Mouse (Mus musculus): ENCODE measurements at regions not wholly inside any gene's neighbourhood (a gene's known extent, or its start where the extent isn't known, plus 50 kb on each side); places are given as distances from the start of the nearest gene placed in this dataset.

GRCm38 (mm10) chr14:72293677-72294387 lies 197.8 kb downstream of the Gm9195 start:
- H3K9me3 ChIP-seq (replicated peaks; ENCODE audit: low read length) = no peaks in the 10 kb centered on the region
- H3K27ac ChIP-seq (ENCODE audit: insufficient read depth, low read depth) = no peak overlapping the region
- H3K36me3 ChIP-seq (replicated peaks in 1 of 2; ENCODE audit: control insufficient read depth in 1 of 2, insufficient read depth in 1 of 2, low read length in 1 of 2) = no peaks in the 10 kb centered on the region
- no peaks in the 10 kb centered on the region for H3K4me1 ChIP-seq (ENCODE audit: control insufficient read depth in 1 of 2, insufficient read depth in 2 of 2)
- in situ Hi-C loops (cut with MboI; ENCODE audit: low pct_ligation_motif_present, low pct_unique_long_range_greater_than_20kb, low sequenced_read_pairs) = loop anchor here (25.0 kb wide), 1 partner anchor 1507 kb away; no protein-coding TSS in a partner anchor
- peaks cover 66% of the 10 kb centered on the region for H3K27me3 ChIP-seq (replicated peaks)
- H3K4me2 ChIP-seq (ENCODE audit: insufficient read depth, low read depth, poor library complexity, severe bottlenecking) = no peak overlapping the region
- dilution Hi-C loops (cut with MboI; ENCODE audit: extremely low pct_ligation_motif_present, extremely low pct_unique_long_range_greater_than_20kb, low sequenced_read_pairs) = no loop called here
- H3K4me3 ChIP-seq (replicated peaks in 1 of 3; ENCODE audit: low read depth in 2 of 3, low read length in 2 of 3, poor library complexity in 1 of 3) = no peak overlapping the region
- DNase-seq (ENCODE audit: extremely low read depth) = peak; percentile 17
- no peaks in the 10 kb centered on the region for H3K79me2 ChIP-seq (replicated peaks; ENCODE audit: control insufficient read depth, extremely low read depth, insufficient read depth, poor library complexity, severe bottlenecking)
- H3K9ac ChIP-seq (ENCODE audit: insufficient read depth, low read depth) = no peak overlapping the region
- TF ChIP-seq MAX (IDR thresholded peaks at IDR 0.05; ENCODE audit: low read length) (no peak), CTCF (conservative IDR thresholded peaks at IDR 0.05 in 1 of 2, IDR thresholded peaks at IDR 0.05 in 1 of 2; ENCODE audit: low read depth in 2 of 2, low read length in 2 of 2) (peak; percentile 16 to 59; a peak in 2 of 4 replicates), MAZ (IDR thresholded peaks at IDR 0.05; ENCODE audit: low read depth, low read length) (0 out of 2 replicates have a peak, but pooled peaks have one; percentile 43), RAD21 (IDR thresholded peaks at IDR 0.05; ENCODE audit: low read depth, low read length) (peak; percentile 61), SMC3 (IDR thresholded peaks at IDR 0.05; ENCODE audit: low read depth, low read length) (peak; percentile 45)

GRCm38 (mm10) chr14:72292656-72293299 lies 198.9 kb downstream of the Gm9195 start:
- in situ Hi-C loops (cut with MboI; ENCODE audit: low pct_ligation_motif_present, low pct_unique_long_range_greater_than_20kb, low sequenced_read_pairs) = loop anchor here (25.0 kb wide), 1 partner anchor 1505 kb away; no protein-coding TSS in a partner anchor
- no peaks in the 10 kb centered on the region for H3K79me2 ChIP-seq (replicated peaks; ENCODE audit: control insufficient read depth, extremely low read depth, insufficient read depth, poor library complexity, severe bottlenecking)
- H3K4me2 ChIP-seq (ENCODE audit: insufficient read depth, low read depth, poor library complexity, severe bottlenecking) = no peak overlapping the region
- no peak overlapping the region for H3K4me3 ChIP-seq (replicated peaks in 1 of 3; ENCODE audit: low read depth in 2 of 3, low read length in 2 of 3, poor library complexity in 1 of 3)
- no peaks in the 10 kb centered on the region for H3K36me3 ChIP-seq (replicated peaks in 1 of 2; ENCODE audit: control insufficient read depth in 1 of 2, insufficient read depth in 1 of 2, low read length in 1 of 2)
- no peak overlapping the region for H3K9ac ChIP-seq (ENCODE audit: insufficient read depth, low read depth)
- no peaks in the 10 kb centered on the region for H3K4me1 ChIP-seq (ENCODE audit: control insufficient read depth in 1 of 2, insufficient read depth in 2 of 2)
- H3K27ac ChIP-seq (ENCODE audit: insufficient read depth, low read depth) = no peak overlapping the region
- H3K9me3 ChIP-seq (replicated peaks; ENCODE audit: low read length) = no peaks in the 10 kb centered on the region
- DNase-seq (ENCODE audit: extremely low read depth) = no peak
- dilution Hi-C loops (cut with MboI; ENCODE audit: extremely low pct_ligation_motif_present, extremely low pct_unique_long_range_greater_than_20kb, low sequenced_read_pairs) = no loop called here
- peaks cover 69% of the 10 kb centered on the region for H3K27me3 ChIP-seq (replicated peaks)
- TF ChIP-seq CHD2 (IDR thresholded peaks at IDR 0.05; ENCODE audit: low read length) (no peak), SMC3 (IDR thresholded peaks at IDR 0.05; ENCODE audit: low read depth, low read length) (no peak), TBP (conservative IDR thresholded peaks at IDR 0.05; ENCODE audit: low read depth, low read length) (no peak), RAD21 (IDR thresholded peaks at IDR 0.05; ENCODE audit: low read depth, low read length) (no peak), MEF2A (IDR thresholded peaks at IDR 0.05; ENCODE audit: borderline replicate concordance, low read depth, low read length) (no peak), ZC3H11A (IDR thresholded peaks at IDR 0.05; ENCODE audit: low read depth, low read length) (no peak), EP300 (IDR thresholded peaks at IDR 0.05; ENCODE audit: low read length) (no peak), E2F4 (IDR thresholded peaks at IDR 0.05; ENCODE audit: insufficient replicate concordance, low read depth, low read length) (no peak)
